Mouse (Mus musculus) kidney, adult 2 months (tissue): ENCODE measurements around the gene Dgke.

Experiments
- CTCF ChIP-seq: fragments of 200-500 bp; conservative IDR thresholded peaks from 2 replicates; pipeline ENCODE4 v1.5.1; 2011; ENCODE audit warnings: low read depth, mild to moderate bottlenecking, control low read depth, low read length, moderate library complexity, mixed read lengths; ENCODE audit not compliant: insufficient read depth, insufficient read length
- POLR2A ChIP-seq: fragments of 200-500 bp; IDR thresholded peaks from one replicate; pipeline ENCODE4 v1.6.1; 2011; ENCODE audit warnings: low read depth, low read length, control low read depth

DNA sequence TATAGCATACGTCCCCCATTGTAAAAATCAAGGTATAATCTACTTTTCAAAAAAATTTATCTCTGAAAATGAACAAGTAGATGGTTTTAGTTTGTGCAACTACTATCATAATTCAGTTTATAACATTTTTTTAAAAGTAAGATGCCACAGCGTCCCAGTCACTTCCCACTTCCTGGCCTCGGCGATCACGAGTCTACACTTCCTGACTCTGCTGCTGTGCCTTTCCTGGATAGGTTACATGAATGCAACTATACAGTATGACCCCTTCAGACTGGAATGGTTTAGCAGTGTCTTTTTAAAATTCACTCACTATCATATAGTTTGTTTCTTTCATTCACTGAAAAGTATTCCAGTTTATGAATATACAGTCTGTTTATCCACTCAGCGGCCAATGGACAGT, 14.9 kb downstream of the Dgke start:
- TF ChIP-seq POLR2A (no peak), CTCF (no peak)
